Mouse (Mus musculus) testis, adult 10 weeks (tissue): ENCODE measurements around the gene Adam34. TPM values are rescaled to one million over a fixed set of nuclear protein-coding genes. Genes with fewer than 3 reads are reported as not detected.

Experiments used
- polyA plus RNA-seq: library from polyadenylated mRNA; stranded (reverse); fragments of 350-450 nt; fragmentation: Illumina TruSeq; extraction: RNeasy Lipid Tissue Mini Kit (QIAGEN cat#74804); gene quantifications from one replicate; pipeline ENCODE4 v1.2.3, GENCODE M21; 2014; ENCODE audit warnings: low read depth, low replicate concordance

The Adam34 gene
- 49.1 TPM for polyA plus RNA-seq

DNA sequence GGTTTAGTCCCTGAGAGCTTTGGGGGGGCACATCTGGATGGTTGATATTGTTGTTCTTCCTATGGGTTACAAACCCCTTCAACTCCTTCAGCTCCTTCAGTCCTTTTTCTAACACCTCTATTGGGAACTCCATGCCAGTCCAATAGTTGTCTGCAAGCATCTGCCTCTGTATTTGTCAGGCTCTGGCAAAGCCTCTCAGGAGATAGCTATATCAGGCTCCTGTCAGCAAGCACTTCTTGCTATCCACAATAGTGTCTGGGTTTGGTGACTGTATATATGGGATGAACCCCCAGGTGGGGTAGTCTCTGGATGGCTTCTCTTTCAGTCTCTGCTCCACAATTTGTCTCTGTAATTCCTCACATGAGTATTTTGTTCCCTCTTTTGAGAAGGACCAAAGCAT lies at the start of gene Adam34:
Gene Adam34 (minus strand): TSS at position 101 of the 400 bp plus-strand sequence.

DNA sequence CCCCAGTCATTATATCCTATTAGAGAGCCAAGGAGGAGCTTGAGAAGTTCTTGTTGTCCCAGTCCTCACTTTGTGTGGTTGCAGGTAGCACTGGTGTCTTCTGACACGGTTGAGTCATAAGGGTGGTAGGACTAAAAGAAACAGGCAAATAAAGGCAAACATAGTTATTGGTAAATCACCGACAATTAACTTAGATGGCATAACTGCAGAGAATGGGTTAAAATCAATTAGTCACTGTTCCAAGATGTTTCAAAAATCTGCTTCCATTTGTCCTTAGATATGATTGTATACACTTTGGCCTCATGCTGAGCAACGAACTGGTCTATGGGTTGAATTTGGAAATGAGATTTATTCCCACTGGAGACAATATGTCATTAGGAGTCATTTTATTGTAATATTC lies 82.7 kb downstream of the Adam34 start, which contains the start of gene Gm5346:
Gene Gm5346 (minus strand): TSS at position 101 of the 400 bp plus-strand sequence.

Other genes starting within 250 kb of the Adam34 start
- 37.9 TPM for gene Adam26b, start 181.9 kb downstream of the Adam34 start, polyA plus RNA-seq
- 170 TPM for gene Adam26a, start 133.3 kb downstream of the Adam34 start, polyA plus RNA-seq
- gene Gm5346, start 82.8 kb downstream of the Adam34 start, polyA plus RNA-seq = 12.4 TPM